Mouse (Mus musculus) left cerebral cortex, adult 2 months (tissue): ENCODE measurements around the gene Rpl6. TPM values are rescaled to one million over a fixed set of nuclear protein-coding genes. Genes with fewer than 3 reads are reported as not detected.
A peak's percentile ranks its signal among the peaks of the same experiment; 100 is the strongest.
"Not testable (repeated sequence)": the region's sequence is repeated elsewhere in the genome, so short reads cannot be mapped to it uniquely, and the experiment has no call there.

ENCODE experiments used
- DNase-seq, 2 experiments: peaks; one replicate each; pipeline ENCODE4 v3.0.0; 2021 to 2022; ENCODE audit warnings: low spot score in 2 of 2, mixed read lengths in 1 of 2; ENCODE audit errors: extremely low spot score in 1 of 2
- H3K27ac ChIP-seq: fragments of 200-600 bp; 2 replicates; pipeline ENCODE4 v1.8.1; 2022
- H3K4me3 ChIP-seq: fragments of 200-600 bp; 2 replicates; pipeline ENCODE4 v1.8.1; 2022
- CTCF ChIP-seq: fragments of 200-600 bp; IDR thresholded peaks from 2 replicates; pipeline ENCODE4 v1.8.1; 2022; ENCODE audit warnings: antibody characterized with exemption, mild to moderate bottlenecking, moderate library complexity
- intact Hi-C: fragments of 180-260 bp; cut with DNase I; formaldehyde crosslinking; loops from one replicate; pipeline ENCODE4 v1.15.1; 2025
- total RNA-seq, 2 experiments: library from RNA; stranded (reverse); gene quantifications; 2 replicates each; pipeline ENCODE4 v1.2.3; 2021

Gene Rpl6
- total RNA-seq, 2 experiments from 2014 or later: 412 to 420 TPM

DNA sequence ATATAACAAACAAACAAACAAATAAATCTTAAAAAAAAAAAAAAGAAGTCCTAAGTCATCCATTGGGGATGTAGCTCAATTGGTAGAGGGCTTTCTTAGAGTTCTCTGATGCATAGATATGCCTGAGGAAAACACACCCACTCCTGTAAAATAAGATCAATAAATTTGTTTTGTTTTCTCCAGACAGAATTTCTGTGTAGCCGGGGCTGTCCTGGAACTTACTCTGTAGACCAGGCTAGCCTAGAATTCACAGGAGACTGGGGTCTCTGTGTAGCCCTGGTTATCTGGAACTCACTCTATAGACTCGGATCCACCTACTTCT lies 13.0 kb downstream of the Rpl6 start:
- TF ChIP-seq CTCF: no peak
- H3K27ac ChIP-seq: no peak overlapping the region
- intact Hi-C loops: loop anchor here (5.0 kb wide), 2 partner anchors 65 to 160 kb away; no protein-coding TSS in a partner anchor

DNA sequence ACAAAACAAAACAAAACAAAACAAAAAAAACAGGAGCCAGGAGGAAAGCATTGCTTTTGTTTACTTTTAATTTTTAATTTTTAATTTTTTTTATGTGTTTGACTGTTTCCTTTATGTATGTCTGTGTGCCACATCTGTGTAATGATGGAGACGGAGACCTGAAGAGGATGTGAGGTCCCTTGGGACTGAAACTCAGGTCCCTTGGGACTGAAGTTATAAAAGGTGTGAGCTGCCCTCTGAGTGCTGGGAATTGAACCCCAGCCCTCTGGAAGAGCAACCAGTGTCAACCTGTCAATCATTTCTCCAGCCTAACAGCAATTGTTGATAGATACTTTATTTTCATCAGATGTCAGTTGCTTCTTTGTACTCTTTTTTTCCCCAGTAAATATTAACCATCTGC lies 14.9 kb downstream of the Rpl6 start:
- intact Hi-C loops: loop anchor here (5.0 kb wide), 2 partner anchors 63 to 158 kb away; no protein-coding TSS in a partner anchor
- Histone ChIP-seq H3K4me3 (no peak overlapping the region), H3K27ac (no peak overlapping the region)
- no peak for DNase-seq
- no peak for TF ChIP-seq CTCF

More for the DNA sequence above, 13.0 kb downstream of the Rpl6 start:
- no peak overlapping the region for H3K4me3 ChIP-seq
- no peak for DNase-seq

DNA sequence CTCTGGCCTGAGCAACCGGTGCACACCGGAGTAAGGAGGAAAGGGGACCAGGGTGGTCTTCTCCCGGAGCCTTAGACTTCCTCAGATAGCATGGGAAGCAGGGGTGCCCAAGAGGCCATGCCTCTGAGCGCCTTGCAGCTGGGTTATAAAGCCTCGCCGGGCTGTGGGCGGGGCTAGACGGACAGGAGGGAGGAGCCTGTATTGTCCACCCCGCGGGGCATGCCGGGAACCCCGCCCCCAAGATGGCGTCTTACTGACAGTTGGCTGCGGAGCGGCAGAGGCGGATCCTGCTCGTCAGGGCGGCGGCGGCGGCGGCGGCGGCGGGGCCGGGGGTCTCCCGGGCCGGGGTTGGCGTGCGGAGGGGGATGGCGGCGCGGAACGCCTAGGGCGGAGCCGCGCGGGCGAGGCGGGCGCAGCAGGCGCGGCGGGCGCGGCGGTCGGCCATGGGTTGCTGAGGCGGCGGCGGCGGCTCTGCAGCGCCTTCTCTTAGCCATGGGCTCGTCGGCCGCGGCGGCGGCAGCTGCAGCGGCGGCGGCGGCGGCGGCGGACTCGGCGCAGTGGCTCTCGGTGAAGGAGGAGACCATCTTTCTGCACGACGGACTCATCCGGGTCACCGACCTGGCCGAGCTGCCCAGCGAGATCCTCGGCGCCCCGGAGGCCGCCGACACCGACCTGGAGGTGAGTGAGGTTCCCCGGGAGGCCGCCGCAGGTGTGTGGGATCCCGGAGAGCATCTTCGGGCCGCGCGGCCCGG lies 15.9 kb downstream of the Rpl6 start, which contains the start of gene Hectd4:
TSS of gene Hectd4 (plus strand) at position 240 of the 752 bp plus-strand sequence.
- intact Hi-C loops: loop anchor here (5.0 kb wide), 3 partner anchors 62 to 167 kb away; partner anchors contain the start of gene Trafd1
- TF ChIP-seq CTCF: no peak
- DNase-seq: peak; percentile 93 to 97
- H3K27ac ChIP-seq: peak within 1 kb of the TSS; percentile 91
- peak within 1 kb of the TSS; percentile 93 for H3K4me3 ChIP-seq

DNA sequence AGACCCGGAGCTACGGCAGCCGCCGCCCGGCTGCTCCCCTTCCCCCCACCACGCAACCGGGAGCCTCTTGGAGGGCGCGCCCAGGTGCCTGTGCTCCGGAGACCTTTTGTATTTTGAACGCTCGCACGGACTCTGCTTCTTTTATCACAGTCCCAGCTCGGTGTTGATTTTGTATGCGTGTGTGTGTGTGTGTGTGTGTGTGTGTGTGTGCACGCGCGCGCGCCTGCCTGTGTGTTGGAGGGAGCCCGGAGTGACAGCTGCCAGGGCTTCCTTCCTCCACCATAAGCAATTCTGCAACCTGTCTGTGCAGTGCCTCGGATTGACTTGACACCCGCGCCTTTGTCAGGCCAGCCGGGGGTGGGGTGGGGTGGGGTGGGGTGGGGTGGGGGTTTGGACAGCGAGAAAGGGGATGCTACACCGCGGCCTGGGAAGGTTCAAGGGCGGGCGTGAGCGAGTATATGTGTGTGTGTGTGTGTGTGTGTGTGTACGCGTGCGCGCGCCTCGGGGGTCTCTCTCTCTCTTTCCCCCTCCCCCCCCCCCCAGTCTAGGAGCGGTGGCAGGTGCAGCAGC lies 16.5 kb downstream of the Rpl6 start:
- intact Hi-C loops: loop anchor here (5.0 kb wide), 1 partner anchor 166 kb away; the partner anchor contains the start of gene Trafd1
- no peak for TF ChIP-seq CTCF
- Histone ChIP-seq H3K27ac (peak overlapping the region; percentile 91), H3K4me3 (peak overlapping the region; percentile 93)
- DNase-seq: peak; percentile 35 to 38

DNA sequence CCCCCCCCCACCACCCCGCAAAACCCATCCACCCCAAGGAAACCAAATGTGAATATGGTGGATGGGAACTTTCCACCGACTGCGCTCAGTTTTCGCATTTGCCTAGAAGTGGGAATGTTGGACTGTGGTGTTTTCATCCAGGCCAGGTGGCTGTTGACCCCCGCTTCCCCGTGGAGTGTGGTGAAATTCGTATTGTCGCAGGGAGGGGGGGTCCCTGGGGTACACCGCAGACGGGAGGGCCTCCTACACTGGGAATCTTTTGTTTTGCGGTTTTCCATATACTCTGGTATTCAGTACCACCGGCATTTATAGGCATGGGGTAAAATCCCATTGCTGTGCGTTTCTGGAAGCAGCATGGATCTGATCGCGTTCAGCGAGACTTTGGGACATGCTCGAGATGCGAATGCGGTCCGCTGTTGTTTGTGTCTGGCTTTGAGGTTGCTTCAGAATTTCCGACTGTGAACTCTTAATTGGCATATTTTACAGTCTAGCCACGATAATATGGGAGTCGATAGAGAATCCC lies 17.1 kb downstream of the Rpl6 start:
- H3K27ac ChIP-seq: peak overlapping the region; percentile 20; the same call in 1 of the 2 replicates
- DNase-seq: no peak
- H3K4me3 ChIP-seq: peak overlapping the region; percentile 93
- intact Hi-C loops: loop anchor here (5.0 kb wide), 1 partner anchor 166 kb away; the partner anchor contains the start of gene Trafd1
- TF ChIP-seq CTCF: no peak

DNA sequence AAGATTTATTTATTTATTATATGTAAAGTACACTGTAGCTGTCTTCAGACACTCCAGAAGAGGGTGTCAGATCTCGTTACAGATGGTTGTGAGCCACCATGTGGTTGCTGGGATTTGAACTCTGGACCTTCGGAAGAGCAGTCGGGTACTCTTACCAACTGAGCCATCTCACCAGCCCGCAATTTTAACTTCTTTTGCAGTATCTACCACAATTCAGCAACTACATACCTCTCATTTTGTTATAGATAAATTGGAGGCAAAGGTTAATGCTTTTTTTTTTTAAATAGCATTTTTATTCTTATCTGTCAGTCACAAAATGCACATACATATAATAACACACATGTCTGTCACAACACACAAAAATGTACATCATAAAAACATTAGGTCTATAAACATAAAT lies 19.7 kb downstream of the Rpl6 start:
- not testable (repeated sequence) for DNase-seq, H3K4me3 ChIP-seq, H3K27ac ChIP-seq
- intact Hi-C loops: loop anchor here (5.0 kb wide), 1 partner anchor 163 kb away; the partner anchor contains the start of gene Trafd1

DNA sequence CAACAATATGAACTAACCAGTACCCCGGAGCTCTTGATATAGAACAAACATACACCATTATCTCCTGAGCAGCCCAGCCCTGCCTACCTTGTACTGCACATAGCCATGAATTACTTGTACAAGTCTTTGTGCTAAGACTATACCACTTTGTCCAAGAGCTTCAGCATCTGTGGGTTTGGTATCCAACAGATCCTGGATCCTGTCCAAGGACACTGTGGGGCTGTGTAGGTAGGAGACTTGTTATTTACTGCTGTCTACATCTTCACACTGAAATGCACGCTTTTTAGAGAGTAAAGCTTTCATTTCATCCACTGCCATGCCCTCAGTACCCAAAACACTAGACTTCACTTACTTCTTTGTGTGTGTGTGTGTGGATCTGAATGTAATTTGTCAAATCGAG lies 20.6 kb downstream of the Rpl6 start:
- Histone ChIP-seq H3K27ac (no peak overlapping the region), H3K4me3 (no peak overlapping the region)
- intact Hi-C loops: loop anchor here (5.0 kb wide), 1 partner anchor 162 kb away; the partner anchor contains the start of gene Trafd1
- no peak for DNase-seq
- TF ChIP-seq CTCF: no peak

DNA sequence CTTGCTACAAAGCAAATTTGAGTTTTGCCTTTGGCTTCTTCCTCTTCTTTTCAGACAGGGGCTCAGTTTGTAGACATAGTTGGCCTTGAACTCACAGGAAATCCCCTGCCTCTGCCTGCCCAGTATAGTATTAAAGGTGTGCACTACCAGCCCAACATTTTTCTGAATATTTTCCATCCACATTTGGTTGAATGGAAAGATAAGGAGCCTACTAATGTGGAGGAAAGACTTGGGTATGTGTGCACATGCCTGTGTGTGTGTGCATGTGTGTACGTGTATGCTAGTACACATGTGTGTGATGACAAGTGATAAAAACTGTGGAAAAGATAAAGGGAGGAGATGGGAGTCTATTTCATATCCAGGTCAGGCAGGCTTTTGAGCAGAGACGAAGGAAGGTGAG lies 21.6 kb downstream of the Rpl6 start:
- DNase-seq: no peak
- no peak overlapping the region for H3K27ac ChIP-seq
- no peak for TF ChIP-seq CTCF
- intact Hi-C loops: no loop called here
- no peak overlapping the region for H3K4me3 ChIP-seq

DNA sequence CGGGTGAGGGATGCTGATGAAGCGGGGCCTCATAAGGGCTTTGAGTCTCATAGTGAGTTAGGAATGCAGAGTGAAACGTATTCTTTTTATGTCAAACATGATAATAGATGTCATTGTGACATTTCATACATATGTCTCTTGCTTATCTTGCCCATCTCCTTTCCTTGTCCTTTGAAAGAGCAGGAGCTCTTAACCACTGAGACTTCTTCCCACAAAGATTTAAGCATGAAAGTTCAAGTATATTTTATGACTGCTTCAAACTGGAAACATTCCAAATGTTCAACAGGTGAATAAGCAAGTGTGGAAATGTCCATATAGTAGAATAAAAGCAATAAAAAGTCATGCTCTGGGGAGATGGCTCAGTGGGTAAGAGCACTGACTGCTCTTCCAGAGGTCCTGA lies 22.1 kb downstream of the Rpl6 start:
- TF ChIP-seq CTCF: no peak
- Histone ChIP-seq H3K27ac (no peak overlapping the region), H3K4me3 (no peak overlapping the region)
- intact Hi-C loops: no loop called here
- no peak for DNase-seq

DNA sequence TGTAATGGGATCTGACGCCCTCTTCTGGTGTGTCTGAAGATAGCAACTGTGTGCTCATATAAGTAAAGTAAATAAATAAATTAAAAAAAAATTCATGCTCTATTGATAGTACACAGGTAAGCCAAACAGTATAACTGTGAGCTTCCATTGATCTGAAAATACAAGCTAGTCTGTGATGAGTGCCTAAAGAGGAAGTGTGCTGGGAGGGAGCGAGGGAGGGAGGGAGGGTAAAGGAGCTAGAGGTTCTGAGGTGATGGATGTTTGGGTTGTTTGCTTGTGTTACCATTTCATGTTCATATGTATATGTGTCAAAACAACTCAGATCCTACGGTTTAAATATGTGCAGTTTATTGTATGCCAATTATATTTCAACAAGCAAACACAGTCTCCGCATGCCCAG lies 22.6 kb downstream of the Rpl6 start:
- TF ChIP-seq CTCF: peak; percentile 12
- no peak overlapping the region for H3K4me3 ChIP-seq
- H3K27ac ChIP-seq: no peak overlapping the region
- no peak for DNase-seq
- intact Hi-C loops: no loop called here

DNA sequence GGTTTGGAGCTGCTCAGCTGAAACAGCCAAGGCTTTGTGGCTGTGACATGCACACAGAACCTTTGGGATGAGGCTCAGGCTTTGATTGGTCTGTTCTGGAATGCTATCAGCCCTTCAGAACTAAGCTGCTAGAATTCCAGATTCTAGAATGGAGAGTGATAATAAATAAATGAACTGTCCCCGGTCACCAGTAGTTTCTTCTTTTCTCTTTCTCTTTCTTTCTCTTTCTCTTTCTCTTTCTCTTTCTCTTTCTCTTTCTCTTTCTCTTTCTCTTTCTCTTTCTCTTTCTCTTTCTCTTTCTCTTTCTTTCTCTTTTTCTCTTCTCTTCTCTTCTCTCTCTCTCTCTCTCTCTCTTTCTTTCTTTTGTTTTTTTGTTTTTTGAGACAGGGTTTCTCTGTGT lies 23.0 kb downstream of the Rpl6 start:
- intact Hi-C loops, DNase-seq, H3K4me3 ChIP-seq, H3K27ac ChIP-seq: not testable (repeated sequence)

DNA sequence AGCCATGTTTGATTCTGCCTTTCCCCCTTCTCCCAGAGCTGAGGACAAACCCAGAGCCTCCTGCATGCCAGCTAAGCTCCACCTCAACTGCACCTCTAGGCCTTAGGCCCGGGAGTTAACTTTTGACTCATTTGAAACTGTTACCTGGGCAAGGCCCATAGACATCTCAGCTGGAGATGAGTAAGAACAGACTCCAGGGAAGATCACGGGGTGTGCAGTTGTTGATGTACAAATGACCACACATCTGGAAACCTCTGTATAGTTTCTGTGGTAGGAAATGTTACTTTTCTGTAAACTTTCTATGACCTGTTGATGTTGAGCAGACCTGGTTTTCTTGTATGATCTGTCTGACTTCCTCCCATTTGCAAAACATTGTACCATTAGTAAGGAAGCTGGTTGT lies 24.9 kb downstream of the Rpl6 start:
- Histone ChIP-seq H3K27ac (no peak overlapping the region), H3K4me3 (no peak overlapping the region)
- no peak for TF ChIP-seq CTCF
- intact Hi-C loops: no loop called here
- DNase-seq: no peak
